Mouse (Mus musculus) inflammation-experienced regulatory T-cells (primary cell): Measurements from ENCODE around the gene Wnt8b. TPM values are rescaled to one million over a fixed set of nuclear protein-coding genes. Genes with fewer than 3 reads are reported as not detected.

Experiments
- polyA plus RNA-seq, 2 experiments: library from polyadenylated mRNA; unstranded; fragments of 100-300 nt; shearing (Covaris generic); gene quantifications; one replicate each; pipeline ENCODE4 v1.2.1; 2017

Wnt8b gene
- under 1 TPM in 1 of 2 experiments, not detected in 1; 0.50 TPM for polyA plus RNA-seq

DNA sequence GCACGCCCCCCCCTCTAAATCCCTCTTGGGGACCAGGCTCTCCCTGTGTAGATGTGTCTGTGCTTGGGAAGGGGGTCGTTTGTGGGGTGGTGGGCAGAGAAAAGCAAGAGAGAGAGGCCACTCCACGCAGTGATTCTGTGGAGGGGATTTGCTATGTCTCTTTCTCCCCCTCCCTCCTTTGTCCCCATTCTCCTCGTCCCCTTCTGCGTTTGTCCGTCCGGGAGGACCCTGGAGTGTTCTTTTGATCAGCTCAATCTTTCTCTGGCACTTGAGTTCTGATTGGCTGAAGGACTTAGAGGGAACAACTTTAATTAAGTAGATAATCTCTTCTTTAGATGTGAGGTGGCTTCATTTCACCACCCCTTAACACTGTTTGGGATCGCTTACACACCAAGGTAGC is at the start of gene Wnt8b:
Gene Wnt8b, plus strand, starts transcription at position 345 of the 400 bp plus-strand sequence.

GRCm38 (mm10) chr19:44545321-44546041 is 52.2 kb downstream of the Wnt8b start, which contains the start of gene Sec31b:
Sec31b (minus strand) TSS chr19:44545864.

DNA sequence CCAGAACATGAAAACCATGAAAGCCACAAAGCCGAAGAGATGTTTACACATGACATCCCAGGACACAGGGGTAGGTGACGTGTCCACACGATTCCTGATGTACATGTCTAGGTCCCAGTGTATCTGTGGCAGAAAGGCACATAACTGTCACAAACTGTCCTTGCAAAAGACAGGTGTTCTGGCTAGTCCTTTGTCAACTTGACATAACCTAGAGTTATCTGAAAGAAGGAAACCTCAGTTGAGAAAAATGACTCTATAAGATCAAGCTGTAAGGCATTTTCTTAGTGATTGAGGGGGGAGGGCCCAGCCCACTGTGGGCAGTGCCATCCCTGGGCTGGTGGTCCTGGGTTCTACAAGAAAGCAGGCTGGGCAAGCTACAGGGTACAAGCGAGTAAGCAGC is 59.5 kb downstream of the Wnt8b start, which contains the start of gene Gm20538:
Gene Gm20538, minus strand, starts transcription at position 101 of the 400 bp plus-strand sequence.

DNA sequence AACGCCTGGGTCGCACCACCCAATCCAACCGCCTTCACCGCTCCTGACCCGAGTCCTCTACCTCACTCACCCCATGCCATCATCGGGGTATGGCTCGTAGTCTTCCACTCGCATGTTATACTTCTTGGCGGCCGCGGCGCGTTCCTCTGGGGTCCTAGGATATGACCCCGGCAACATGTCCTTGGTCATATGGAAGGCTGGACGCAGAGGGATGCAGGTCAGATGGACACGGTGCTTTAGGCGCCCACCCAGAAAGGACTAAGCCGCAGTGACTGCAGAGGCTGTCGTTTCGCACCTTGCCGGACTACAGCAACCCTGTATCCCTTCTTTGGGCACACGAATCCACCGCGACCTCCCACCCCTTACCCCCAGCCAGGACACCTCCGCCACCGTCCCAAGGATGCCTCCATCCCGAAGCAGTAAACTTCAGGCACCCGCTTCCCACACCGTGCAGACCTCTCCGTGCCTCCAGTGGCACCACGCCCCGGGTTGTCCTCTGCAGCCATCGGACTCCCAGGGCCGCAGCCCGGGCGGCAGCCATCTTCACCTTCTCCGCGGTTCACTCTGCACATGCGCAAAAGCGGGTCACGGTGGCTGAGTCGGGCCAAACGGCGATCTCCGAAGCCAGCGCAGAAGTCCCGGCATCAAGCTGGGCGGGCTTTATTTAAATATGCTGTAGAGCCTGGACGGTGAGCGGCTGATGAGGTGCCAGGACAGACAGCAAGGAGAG is 61.8 kb downstream of the Wnt8b start, which contains the start of gene Ndufb8:
Gene Ndufb8, minus strand, starts transcription at position 580 of the 730 bp plus-strand sequence.

GRCm38 (mm10) chr19:44562652-44563206 is 69.5 kb downstream of the Wnt8b start, which contains the start of gene Hif1an:
Hif1an (plus strand) TSS chr19:44562850.

Other genes starting within 250 kb of the Wnt8b start
- gene Scd2, start 199.8 kb upstream of the Wnt8b start, polyA plus RNA-seq = 10 to 100 TPM; 40.0 to 40.1 TPM
- gene Scd4, start 160.4 kb upstream of the Wnt8b start, polyA plus RNA-seq = 1 to 10 TPM in 1 of 2 experiments, under 1 TPM in 1; 0.31 to 1.7 TPM
- gene Scd1, start 85.6 kb upstream of the Wnt8b start, polyA plus RNA-seq = 1 to 10 TPM; 2.0 to 4.8 TPM
- 1 to 10 TPM; 4.7 to 5.5 TPM for gene Sec31b, start 52.4 kb downstream of the Wnt8b start, polyA plus RNA-seq
- 1 to 10 TPM in 1 of 2 experiments, not detected in 1; 3.6 TPM for gene Gm20538, start 59.4 kb downstream of the Wnt8b start, polyA plus RNA-seq
- 100 to 1,000 TPM; 217 to 254 TPM for gene Ndufb8, start 62.0 kb downstream of the Wnt8b start, polyA plus RNA-seq
- 10 to 100 TPM; 26.3 to 27.5 TPM for gene Hif1an, start 69.4 kb downstream of the Wnt8b start, polyA plus RNA-seq